Comparison of ENCODE assay signal across 36 mouse cellular contexts in genomic region chr4:116336294-116336693, GRCm38 (mm10).
DNase-seq lines count a peak whose midpoint lies in the region; ATAC-seq and TF ChIP-seq lines count a peak whose summit lies in the region.
"Had no signal": no experiment of that assay in that cellular context is flagged by ENCODE, and none has a peak within 500 bp of the region (broad histone marks: within the 10 kb centered on the region; RNA-seq: fewer than 3 reads in every experiment).

No protein-coding gene starts in this region.

- H3K27me3 ChIP-seq in lung, postnatal 0 days (replicated peaks; ENCODE audit: insufficient read depth, low read length): no peaks in the 10 kb centered on the region
- H3K27me3 ChIP-seq in limb, embryonic 10.5 days (ENCODE audit: low read depth, poor library complexity, severe bottlenecking): no peaks in the 10 kb centered on the region
- H3K27me3 ChIP-seq: embryonic facial prominence, embryonic 12.5 days; forebrain, embryonic 15.5 days; heart, embryonic 12.5 days; hindbrain, embryonic 15.5 days; limb, embryonic 13.5 days; midbrain, embryonic 15.5 days; neural tube, embryonic 12.5 days; Patski had no signal

- H3K4me3 ChIP-seq in lung, postnatal 0 days (ENCODE audit: low read depth, low read length): no peak overlapping the region
- H3K4me3 ChIP-seq in limb, embryonic 10.5 days: no peak overlapping the region
- H3K4me3 ChIP-seq: embryonic facial prominence, embryonic 12.5 days; forebrain, embryonic 10.5 days; forebrain, embryonic 15.5 days; heart, adult 2 months; heart, embryonic 12.5 days; hindbrain, embryonic 10.5 days; hindbrain, embryonic 15.5 days; layer of hippocampus, adult 2 months; left cerebral cortex, adult 2 months; limb, embryonic 13.5 days; midbrain, embryonic 10.5 days; midbrain, embryonic 15.5 days; neural tube, embryonic 12.5 days had no signal

- 72% methylated on average over 1 of the region's 1 CpGs for WGBS in lung, postnatal 0 days
- WGBS in limb, embryonic 10.5 days: 79% methylated on average over 1 of the region's 1 CpGs

- DNase-seq in adrenal gland, postnatal 14 days: peak; percentile 5
- DNase-seq in adrenal gland, adult 8-10 months: no peak
- peak; percentile 55 for DNase-seq in lung, postnatal 0 days (ENCODE audit: low spot score)
- no peak for DNase-seq in lung, postnatal 36 days
- peak; percentile 32 for DNase-seq in ZHBTc4 (ENCODE audit: low read depth, low spot score)
- no peak for DNase-seq in limb, embryonic 10.5 days (ENCODE audit: low spot score)
- DNase-seq in gastrocnemius, postnatal 4 days (ENCODE audit: low spot score in 2 of 2): no peak
- DNase-seq in gastrocnemius, adult 18-20 months (ENCODE audit: low spot score): no peak
- DNase-seq: adrenal gland, adult 2 months; cerebellum, adult 8-10 months; cerebellum, postnatal 25 days; gastrocnemius, postnatal 10 days; heart, adult 2 months; kidney, adult 11 months; kidney, postnatal 36 days; right cerebral cortex, adult 18-20 months; thymus, adult 18-20 months; thymus, postnatal 25 days had no signal

- H3K4me2 ChIP-seq in lung, postnatal 0 days (replicated peaks; ENCODE audit: low read depth, low read length): no peak overlapping the region
- H3K4me2 ChIP-seq: embryonic facial prominence, embryonic 12.5 days; forebrain, embryonic 15.5 days; heart, embryonic 12.5 days; hindbrain, embryonic 15.5 days; limb, embryonic 13.5 days; liver, embryonic 11.5 days; midbrain, embryonic 15.5 days; neural tube, embryonic 12.5 days had no signal

- ATAC-seq in lung, postnatal 0 days: peak; percentile 56; the same call in 1 of the 2 replicates
- ATAC-seq: CD4-positive, CD25-positive, alpha-beta regulatory T cell, adult 4 months; forebrain, embryonic 15.5 days; inflammation-experienced regulatory T-cells, adult 6 months; midbrain, embryonic 15.5 days; Patski had no signal

- H3K9ac ChIP-seq in lung, postnatal 0 days (replicated peaks; ENCODE audit: low read depth): no peak overlapping the region
- H3K9ac ChIP-seq: embryonic facial prominence, embryonic 12.5 days; forebrain, embryonic 15.5 days; heart, embryonic 12.5 days; hindbrain, embryonic 15.5 days; limb, embryonic 13.5 days; midbrain, embryonic 15.5 days; neural tube, embryonic 12.5 days had no signal

- no peak overlapping the region for H3K27ac ChIP-seq in lung, postnatal 0 days (ENCODE audit: low read length)
- no peak overlapping the region for H3K27ac ChIP-seq in limb, embryonic 10.5 days
- H3K27ac ChIP-seq: embryonic facial prominence, embryonic 12.5 days; forebrain, embryonic 10.5 days; forebrain, embryonic 15.5 days; heart, adult 2 months; hindbrain, embryonic 10.5 days; hindbrain, embryonic 15.5 days; layer of hippocampus, adult 2 months; left cerebral cortex, adult 2 months; limb, embryonic 13.5 days; midbrain, embryonic 10.5 days; midbrain, embryonic 15.5 days; neural tube, embryonic 12.5 days; stomach, postnatal 0 days had no signal

- H3K9me3 ChIP-seq in lung, postnatal 0 days (ENCODE audit: low read length): no peaks in the 10 kb centered on the region
- no peaks in the 10 kb centered on the region for H3K9me3 ChIP-seq in limb, embryonic 10.5 days (replicated peaks)
- H3K9me3 ChIP-seq: embryonic facial prominence, embryonic 12.5 days; forebrain, embryonic 10.5 days; forebrain, embryonic 15.5 days; G1E; heart, embryonic 12.5 days; hindbrain, embryonic 10.5 days; hindbrain, embryonic 15.5 days; limb, embryonic 13.5 days; midbrain, embryonic 10.5 days; midbrain, embryonic 15.5 days; neural tube, embryonic 12.5 days had no signal

- H3K36me3 ChIP-seq in lung, postnatal 0 days (ENCODE audit: insufficient read depth, low read length): no peaks in the 10 kb centered on the region
- H3K36me3 ChIP-seq in limb, embryonic 10.5 days: peaks cover 8% of the 10 kb centered on the region; the same call in 1 of the 2 replicates
- H3K36me3 ChIP-seq: embryonic facial prominence, embryonic 12.5 days; limb, embryonic 13.5 days; neural tube, embryonic 12.5 days had no signal

- TF ChIP-seq EP300 in lung, postnatal 0 days (IDR thresholded peaks at IDR 0.05): no peak

- H3K4me1 ChIP-seq in lung, postnatal 0 days (ENCODE audit: insufficient read depth, low read depth, low read length): no peaks in the 10 kb centered on the region
- no peaks in the 10 kb centered on the region for H3K4me1 ChIP-seq in limb, embryonic 10.5 days
- H3K4me1 ChIP-seq: embryonic facial prominence, embryonic 12.5 days; forebrain, embryonic 10.5 days; forebrain, embryonic 15.5 days; heart, embryonic 12.5 days; hindbrain, embryonic 10.5 days; hindbrain, embryonic 15.5 days; limb, embryonic 13.5 days; midbrain, embryonic 10.5 days; midbrain, embryonic 15.5 days; neural tube, embryonic 12.5 days had no signal

- no peak for TF ChIP-seq CTCF in lung, postnatal 0 days (IDR thresholded peaks at IDR 0.05)

Comparison
In these comparisons a context has a peak if more than half of its experiments do, and no peak if none do; other contexts are left out.
1. DNase-seq: peak in adrenal gland, postnatal 14 days (single experiment), lung, postnatal 0 days (single experiment) and ZHBTc4 (single experiment); none in adrenal gland, adult 8-10 months (single experiment), lung, postnatal 36 days (single experiment), limb, embryonic 10.5 days (single experiment), gastrocnemius, postnatal 4 days (0 of 2) and gastrocnemius, adult 18-20 months (single experiment).